Mouse (Mus musculus): ENCODE data around the gene Map1s. TPM values are rescaled to one million over a fixed set of nuclear protein-coding genes. Genes with fewer than 3 reads are reported as not detected.

The Map1s gene
- 63.1 and 64.6 TPM in 2 replicates for polyA plus RNA-seq (2016; fragmentation: Nextera tagmentation; extraction: Ambion mirVana)

DNA sequence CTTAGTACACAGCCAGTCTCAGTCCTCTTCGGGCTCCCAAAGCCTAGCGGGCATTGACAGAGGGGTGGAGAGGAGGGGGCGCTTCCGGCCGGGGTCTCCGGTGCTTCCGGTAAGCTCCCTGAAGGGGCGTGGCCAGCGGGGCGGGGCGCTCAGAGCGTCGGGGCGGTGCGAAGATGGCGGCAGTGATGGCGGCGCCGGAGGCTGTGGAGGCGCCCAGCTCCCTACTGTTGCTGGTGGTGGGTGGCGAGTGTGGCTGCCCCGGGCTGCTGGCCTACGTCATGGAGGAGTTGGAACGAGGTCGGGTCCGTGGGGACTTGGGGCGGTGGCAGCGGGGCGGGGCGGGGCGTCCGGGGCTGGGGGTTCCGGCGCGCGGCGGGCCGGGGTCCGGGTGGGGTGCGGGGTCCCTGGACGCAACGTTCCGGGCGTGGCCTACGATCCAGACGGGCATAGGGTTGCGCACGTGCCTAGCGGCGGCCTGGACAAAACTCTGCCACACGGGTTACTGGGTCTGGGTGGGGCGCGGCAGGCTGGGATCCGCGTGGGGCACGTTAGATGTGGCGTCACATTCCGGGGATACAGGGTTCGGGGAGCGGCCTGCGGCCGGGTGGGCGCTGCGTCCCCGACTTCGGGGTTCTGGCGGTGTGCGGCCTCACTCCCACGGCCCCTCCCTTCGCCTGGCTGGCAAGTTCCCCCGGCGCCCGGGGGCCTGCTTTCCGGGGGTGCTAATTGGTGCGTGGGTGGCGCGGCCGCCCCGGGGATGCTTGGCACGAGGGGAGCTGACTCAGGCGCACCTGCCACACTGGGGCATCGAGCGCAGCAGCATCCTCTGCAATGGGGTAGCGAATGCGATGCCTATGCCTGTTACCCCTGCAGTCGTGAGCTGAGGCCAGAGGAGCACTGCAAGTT lies at the start of gene Map1s:
Map1s (plus strand) TSS at position 102 of the 906 bp plus-strand sequence.
- Histone ChIP-seq H3K4me1 (peaks cover 10% of the 10 kb centered on the region; the same call in 1 of the 2 replicates), H3K27me3 (0 out of 2 replicates have a peak, but pooled peaks cover 7% of the 10 kb centered on the region), H3K9me3 (no peaks in the 10 kb centered on the region), H3K4me2 (replicated peaks) (peak within 1 kb of the TSS; percentile 89), H3K36me3 (peaks cover 7% of the 10 kb centered on the region), H3K9ac (peak within 1 kb of the TSS; percentile 88), H3K27ac (peak within 1 kb of the TSS; percentile 92), H3K4me3 (peak within 1 kb of the TSS; percentile 90)
- WGBS: under 1% methylated on average over 84 of the region's 86 CpGs
- ATAC-seq (ENCODE audit: insufficient number of reproducible peaks, insufficient read depth, low FRiP score, low TSS enrichment): peak; percentile 89

DNA sequence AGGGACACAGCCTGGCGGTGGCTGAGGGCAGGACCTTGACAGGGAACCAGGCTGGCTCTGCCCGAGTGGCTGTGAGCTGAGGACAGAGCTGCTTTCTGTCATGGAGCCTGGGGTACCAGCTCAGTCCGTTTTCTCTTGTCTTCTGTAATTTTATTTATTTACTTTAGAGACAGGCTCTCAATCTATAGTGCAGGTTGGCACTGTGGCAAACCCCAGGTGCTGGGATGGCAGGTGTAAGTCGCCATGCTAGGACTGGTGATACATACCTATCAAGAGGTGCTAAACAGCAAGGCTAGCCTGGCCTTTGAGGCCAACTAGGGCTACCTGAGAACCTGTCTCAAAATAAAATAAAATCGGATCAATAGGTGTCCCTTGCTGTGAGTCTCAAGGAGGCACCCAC lies 49.7 kb upstream of the Map1s start:
- Histone ChIP-seq H3K4me3 (peak overlapping the region; percentile 47; the same call in 1 of the 2 replicates), H3K4me2 (replicated peaks) (no peak overlapping the region; the same call in 1 of the 2 replicates)
- WGBS: 69% methylated on average over 5 of the region's 5 CpGs

GRCm38 (mm10) chr8:70856541-70857197 lies 49.1 kb upstream of the Map1s start:
- peak; percentile 49; the same call in 1 of the 2 replicates for ATAC-seq (ENCODE audit: insufficient number of reproducible peaks, insufficient read depth, low FRiP score, low TSS enrichment)
- H3K4me1 ChIP-seq: peaks cover 17% of the 10 kb centered on the region
- WGBS: 6% methylated on average over 33 of the region's 33 CpGs
- H3K36me3 ChIP-seq: no peaks in the 10 kb centered on the region
- no peak overlapping the region for H3K27ac ChIP-seq
- H3K9ac ChIP-seq: peak overlapping the region; percentile 48
- peaks cover 5% of the 10 kb centered on the region for H3K27me3 ChIP-seq
- peak overlapping the region; percentile 91 for H3K4me2 ChIP-seq (replicated peaks)
- peak overlapping the region; percentile 47 for H3K4me3 ChIP-seq
- no peaks in the 10 kb centered on the region for H3K9me3 ChIP-seq

More for the DNA sequence above, 49.7 kb upstream of the Map1s start:
- no peak overlapping the region for H3K27ac ChIP-seq
- H3K27me3 ChIP-seq: no peaks in the 10 kb centered on the region; the same call in 1 of the 2 replicates
- H3K9ac ChIP-seq: peak overlapping the region; percentile 48; the same call in 1 of the 2 replicates
- ATAC-seq (ENCODE audit: insufficient number of reproducible peaks, insufficient read depth, low FRiP score, low TSS enrichment): no peak
- H3K9me3 ChIP-seq: no peaks in the 10 kb centered on the region
- H3K36me3 ChIP-seq: no peaks in the 10 kb centered on the region
- peaks cover 17% of the 10 kb centered on the region for H3K4me1 ChIP-seq

DNA sequence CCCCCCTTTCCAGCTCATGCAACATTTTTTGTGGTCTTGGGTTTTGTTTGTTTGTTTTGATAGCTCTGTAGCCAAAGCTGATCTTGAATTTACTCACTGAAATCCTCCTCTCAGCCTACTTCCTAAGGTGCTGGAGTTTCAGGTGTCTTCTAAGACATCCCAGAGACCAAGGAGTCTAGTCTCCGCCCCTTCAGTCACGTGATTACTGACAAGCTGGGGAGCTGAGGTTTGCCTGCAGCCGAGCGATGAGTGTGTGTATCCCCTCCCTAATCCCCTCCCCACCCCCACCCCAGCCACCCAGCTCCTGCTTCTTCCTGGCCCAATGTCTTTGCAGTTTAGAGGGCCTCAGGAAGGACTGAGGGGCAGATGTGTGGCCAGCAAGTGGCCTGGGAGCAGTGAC lies 48.2 kb upstream of the Map1s start:
- H3K4me1 ChIP-seq: peaks cover 22% of the 10 kb centered on the region
- WGBS: 2% methylated on average over 4 of the region's 4 CpGs
- H3K9me3 ChIP-seq: no peaks in the 10 kb centered on the region
- ATAC-seq (ENCODE audit: insufficient number of reproducible peaks, insufficient read depth, low FRiP score, low TSS enrichment): no peak
- peak overlapping the region; percentile 91; the same call in 1 of the 2 replicates for H3K4me2 ChIP-seq (replicated peaks)
- peaks cover 14% of the 10 kb centered on the region for H3K27me3 ChIP-seq
- no peak overlapping the region for H3K4me3 ChIP-seq
- no peaks in the 10 kb centered on the region for H3K36me3 ChIP-seq
- H3K27ac ChIP-seq: 0 out of 2 replicates have a peak overlapping the region, but pooled peaks have one; percentile 26
- H3K9ac ChIP-seq: 0 out of 2 replicates have a peak overlapping the region, but pooled peaks have one; percentile 15

GRCm38 (mm10) chr8:70862824-70863641 lies 42.7 kb upstream of the Map1s start, which contains the start of gene Kcnn1:
TSS of gene Kcnn1 (minus strand) at chr8:70863258.
- 0 out of 2 replicates have a peak, but pooled peaks cover 3% of the 10 kb centered on the region for H3K36me3 ChIP-seq
- peak within 1 kb of the TSS; percentile 92 for H3K4me2 ChIP-seq (replicated peaks)
- H3K9me3 ChIP-seq: no peaks in the 10 kb centered on the region
- peak within 1 kb of the TSS; percentile 45 for H3K4me3 ChIP-seq
- ATAC-seq (ENCODE audit: insufficient number of reproducible peaks, insufficient read depth, low FRiP score, low TSS enrichment): no peak
- peak within 1 kb of the TSS; percentile 61 for H3K9ac ChIP-seq
- peaks cover 41% of the 10 kb centered on the region for H3K4me1 ChIP-seq
- under 1% methylated on average over 55 of the region's 55 CpGs for WGBS
- H3K27me3 ChIP-seq: peaks cover 22% of the 10 kb centered on the region
- H3K27ac ChIP-seq: peak within 1 kb of the TSS; percentile 90

GRCm38 (mm10) chr8:70863956-70864711 lies 41.6 kb upstream of the Map1s start:
- no peaks in the 10 kb centered on the region for H3K9me3 ChIP-seq
- H3K27ac ChIP-seq: peak overlapping the region; percentile 90
- H3K27me3 ChIP-seq: peaks cover 22% of the 10 kb centered on the region
- H3K36me3 ChIP-seq: 0 out of 2 replicates have a peak, but pooled peaks cover 6% of the 10 kb centered on the region
- WGBS: 2% methylated on average over 44 of the region's 46 CpGs
- peaks cover 51% of the 10 kb centered on the region for H3K4me1 ChIP-seq
- peak overlapping the region; percentile 45 for H3K4me3 ChIP-seq
- ATAC-seq (ENCODE audit: insufficient number of reproducible peaks, insufficient read depth, low FRiP score, low TSS enrichment): no peak
- H3K4me2 ChIP-seq (replicated peaks): peak overlapping the region; percentile 92
- peak overlapping the region; percentile 61 for H3K9ac ChIP-seq

- H3K4me2 ChIP-seq (replicated peaks): peak overlapping the region; percentile 92
- H3K27me3 ChIP-seq: peaks cover 22% of the 10 kb centered on the region
- no peaks in the 10 kb centered on the region for H3K9me3 ChIP-seq
- peak overlapping the region; percentile 60 for H3K9ac ChIP-seq
- H3K4me3 ChIP-seq: peak overlapping the region; percentile 45
- 0 out of 2 replicates have a peak, but pooled peaks cover 6% of the 10 kb centered on the region for H3K36me3 ChIP-seq
- peak overlapping the region; percentile 90 for H3K27ac ChIP-seq
- no peak for ATAC-seq (ENCODE audit: insufficient number of reproducible peaks, insufficient read depth, low FRiP score, low TSS enrichment)
- peaks cover 54% of the 10 kb centered on the region for H3K4me1 ChIP-seq
- 1% methylated on average over 24 of the region's 24 CpGs for WGBS
These were observed 41.0 kb upstream of the Map1s start for GRCm38 (mm10) chr8:70864712-70865221.

DNA sequence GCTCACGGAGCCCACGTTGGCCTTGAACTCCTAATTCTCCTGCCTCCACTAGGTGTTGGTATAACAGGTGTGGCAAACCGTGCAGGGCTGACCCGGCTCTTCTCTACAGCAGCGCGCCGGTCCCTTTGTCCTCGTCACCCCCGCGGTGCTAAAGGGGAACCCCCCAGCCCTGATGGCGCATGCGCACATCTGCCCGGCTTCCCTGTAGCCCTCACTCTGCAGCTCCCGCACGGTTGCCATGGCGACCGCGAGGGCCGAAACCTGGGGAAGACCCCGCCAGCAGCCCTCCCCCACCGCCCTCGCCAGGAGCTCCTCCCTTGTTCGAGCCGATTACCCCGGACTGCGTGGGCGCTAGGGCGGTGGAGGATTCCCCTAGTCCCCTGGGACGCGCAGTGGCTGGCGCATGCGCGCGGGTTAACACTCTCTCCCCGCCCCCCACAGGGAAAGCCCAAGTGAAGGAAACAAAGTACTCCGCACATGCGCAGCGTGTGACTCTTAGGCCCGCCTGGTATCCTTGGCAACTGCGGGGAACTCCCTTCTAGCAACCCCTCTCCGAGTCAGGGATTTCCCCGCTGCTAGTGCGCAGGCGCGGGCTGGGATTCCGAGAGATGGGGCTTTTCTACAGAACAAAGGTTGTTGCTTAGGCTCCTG lies 40.3 kb upstream of the Map1s start:
- Histone ChIP-seq H3K36me3 (0 out of 2 replicates have a peak, but pooled peaks cover 6% of the 10 kb centered on the region), H3K9ac (peak overlapping the region; percentile 60)
- under 1% methylated on average over 46 of the region's 46 CpGs for WGBS

GRCm38 (mm10) chr8:70866001-70866520 lies 39.7 kb upstream of the Map1s start:
- Histone ChIP-seq H3K4me3 (peak overlapping the region; percentile 45), H3K9me3 (no peaks in the 10 kb centered on the region), H3K4me2 (replicated peaks) (peak overlapping the region; percentile 92), H3K27ac (peak overlapping the region; percentile 88), H3K27me3 (peaks cover 22% of the 10 kb centered on the region), H3K4me1 (peaks cover 54% of the 10 kb centered on the region), H3K36me3 (0 out of 2 replicates have a peak, but pooled peaks cover 6% of the 10 kb centered on the region), H3K9ac (peak overlapping the region; percentile 54)
- ATAC-seq (ENCODE audit: insufficient number of reproducible peaks, insufficient read depth, low FRiP score, low TSS enrichment): no peak; the same call in 1 of the 2 replicates
- 7% methylated on average over 12 of the region's 12 CpGs for WGBS

More for the DNA sequence above, 40.3 kb upstream of the Map1s start:
- peak overlapping the region; percentile 92 for H3K4me2 ChIP-seq (replicated peaks)
- no peaks in the 10 kb centered on the region for H3K9me3 ChIP-seq
- peak; percentile 83 for ATAC-seq (ENCODE audit: insufficient number of reproducible peaks, insufficient read depth, low FRiP score, low TSS enrichment)
- H3K27me3 ChIP-seq: peaks cover 22% of the 10 kb centered on the region
- peak overlapping the region; percentile 90 for H3K27ac ChIP-seq
- peaks cover 54% of the 10 kb centered on the region for H3K4me1 ChIP-seq
- H3K4me3 ChIP-seq: peak overlapping the region; percentile 45
